Comparison of ENCODE assay signal across 18 mouse cellular contexts in the genomic region with DNA sequence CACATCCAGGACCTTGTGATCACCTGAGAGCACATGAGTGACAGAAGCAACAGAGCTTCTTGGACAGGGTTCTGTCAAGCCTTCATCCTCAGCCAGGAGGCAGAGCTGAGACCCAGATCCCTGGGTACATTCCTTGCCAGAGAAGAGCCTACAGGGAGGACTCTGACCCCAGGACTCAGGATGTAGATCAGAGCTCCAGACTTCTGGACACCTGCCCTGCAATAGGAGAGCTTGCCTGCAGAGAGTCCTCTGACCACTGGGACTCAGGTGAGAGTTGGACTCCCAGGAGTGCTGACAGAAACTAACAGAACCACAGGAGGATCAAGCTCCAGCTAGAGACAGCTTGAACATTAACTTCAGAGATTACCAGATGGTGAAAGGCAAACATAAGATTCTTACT.
"Had no signal": no experiment of that assay in that cellular context is flagged by ENCODE, and none has a peak within 500 bp of the region (broad histone marks: within the 10 kb centered on the region; RNA-seq: fewer than 3 reads in every experiment).

No protein-coding gene starts in this region.

- H3K9me3 ChIP-seq: midbrain, embryonic 10.5 days; midbrain, embryonic 12.5 days; neural tube, embryonic 13.5 days; neural tube, embryonic 15.5 days had no signal

- ATAC-seq: midbrain, embryonic 16.5 days had no signal

- H3K27me3 ChIP-seq: midbrain, embryonic 12.5 days; neural tube, embryonic 13.5 days; neural tube, embryonic 15.5 days had no signal

- H3K9ac ChIP-seq: lung, embryonic 14.5 days; midbrain, embryonic 12.5 days; neural tube, embryonic 13.5 days; neural tube, embryonic 15.5 days had no signal

- H3K4me1 ChIP-seq: midbrain, embryonic 10.5 days; midbrain, embryonic 12.5 days; neural tube, embryonic 13.5 days; neural tube, embryonic 15.5 days had no signal

- H3K4me2 ChIP-seq: lung, embryonic 14.5 days; midbrain, embryonic 12.5 days; neural tube, embryonic 13.5 days; neural tube, embryonic 15.5 days had no signal

- H3K27ac ChIP-seq: midbrain, embryonic 10.5 days; midbrain, embryonic 12.5 days; neural tube, embryonic 13.5 days; neural tube, embryonic 15.5 days had no signal

- DNase-seq: lung, embryonic 14.5 days; lung, postnatal 10 days; lung, postnatal 4 days; midbrain, embryonic 14.5 days; retina, postnatal 1 day; right cerebral cortex, adult 18-20 months; right cerebral cortex, postnatal 25 days; right cerebral cortex, postnatal 4 days; spleen, adult 18-20 months; thymus, adult 18-20 months; thymus, postnatal 14 days; thymus, postnatal 36 days had no signal

- H3K4me3 ChIP-seq: midbrain, embryonic 10.5 days; midbrain, embryonic 12.5 days; myocyte; neural tube, embryonic 13.5 days; neural tube, embryonic 15.5 days had no signal

- H3K36me3 ChIP-seq: midbrain, embryonic 10.5 days; midbrain, embryonic 12.5 days; neural tube, embryonic 13.5 days; neural tube, embryonic 15.5 days had no signal
